Mouse (Mus musculus): ENCODE results near the gene Slc7a7.

DNA sequence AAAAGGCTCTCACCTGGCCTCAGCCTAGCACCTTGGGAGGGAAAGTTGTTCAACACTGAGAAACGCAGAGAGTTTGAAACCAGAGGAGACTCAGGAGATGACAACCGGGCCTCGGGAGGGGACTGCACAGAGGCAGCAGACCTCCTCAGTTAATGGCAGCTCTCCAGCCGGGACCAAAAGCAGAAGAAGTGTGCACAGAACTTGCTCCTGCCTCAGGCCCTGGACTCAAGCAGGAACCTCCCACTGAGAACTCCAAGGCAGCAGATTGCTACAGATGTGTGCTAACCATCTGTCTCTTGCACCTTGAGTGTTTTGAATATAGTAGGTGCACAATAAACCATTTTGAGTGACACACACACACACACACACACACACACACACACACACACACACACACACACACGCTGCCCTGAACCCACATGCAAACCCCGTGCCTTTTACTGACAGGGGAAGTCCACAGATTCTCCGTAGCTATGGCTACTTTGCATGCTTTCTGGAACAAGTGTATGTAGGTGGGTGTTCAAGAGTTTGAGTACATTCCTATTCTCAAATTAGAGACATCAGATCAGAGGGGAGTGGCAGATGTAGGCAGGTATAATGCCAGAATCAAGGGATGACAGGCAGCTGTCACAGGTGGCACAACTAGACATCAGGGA lies 19.6 kb downstream of the Slc7a7 start:
- TF ChIP-seq CTCF (IDR thresholded peaks at IDR 0.05; ENCODE audit: control insufficient read depth, insufficient read depth, insufficient replicate concordance, low read depth, low read length) = no peak
- no peak for TF ChIP-seq POLR2A (IDR thresholded peaks at IDR 0.05; ENCODE audit: control insufficient read depth, low read depth, low read length)

All from testis, adult 2 months (tissue).